Mouse (Mus musculus) spleen, adult 18-20 months (tissue): Measurements from ENCODE around the gene Ccdc141.
"Not testable (repeated sequence)": the region's sequence is repeated elsewhere in the genome, so short reads cannot be mapped to it uniquely, and the experiment has no call there.

Source experiments
- DNase-seq, 2 experiments: peaks; one replicate each; pipeline ENCODE4 v3.0.0; 2022; ENCODE audit warnings: mixed read lengths in 2 of 2

The Ccdc141 gene

GRCm38 (mm10) chr2:77042912-77043311 is 127.5 kb downstream of the Ccdc141 start:
- DNase-seq: no peak

- no peak for DNase-seq
These were observed 130.8 kb downstream of the Ccdc141 start for GRCm38 (mm10) chr2:77039683-77040082.

GRCm38 (mm10) chr2:77039281-77039680 is 131.2 kb downstream of the Ccdc141 start:
- no peak for DNase-seq

- no peak for DNase-seq
These were observed 133.2 kb downstream of the Ccdc141 start for GRCm38 (mm10) chr2:77037211-77037610.

- no peak for DNase-seq
These were observed 136.3 kb downstream of the Ccdc141 start for GRCm38 (mm10) chr2:77034112-77034511.

- DNase-seq: no peak
These were observed 136.9 kb downstream of the Ccdc141 start for GRCm38 (mm10) chr2:77033322-77034060.

GRCm38 (mm10) chr2:77020649-77021048 is 149.8 kb downstream of the Ccdc141 start:
- DNase-seq: no peak

- no peak for DNase-seq
These were observed 152.7 kb downstream of the Ccdc141 start for GRCm38 (mm10) chr2:77017735-77018134.

- DNase-seq: not testable (repeated sequence)
These were observed 157.0 kb downstream of the Ccdc141 start for GRCm38 (mm10) chr2:77013449-77013848.

GRCm38 (mm10) chr2:77011981-77012380 is 158.5 kb downstream of the Ccdc141 start:
- DNase-seq: no peak

GRCm38 (mm10) chr2:77007015-77007414 is 163.4 kb downstream of the Ccdc141 start:
- no peak for DNase-seq

GRCm38 (mm10) chr2:77003148-77003547 is 167.3 kb downstream of the Ccdc141 start:
- no peak for DNase-seq

- DNase-seq: no peak
These were observed 172.1 kb downstream of the Ccdc141 start for GRCm38 (mm10) chr2:76998351-76998750.

GRCm38 (mm10) chr2:76992493-76993201 is 177.8 kb downstream of the Ccdc141 start:
- DNase-seq: no peak

- DNase-seq: no peak
These were observed 183.1 kb downstream of the Ccdc141 start for GRCm38 (mm10) chr2:76987317-76987716.

- no peak for DNase-seq
These were observed 186.1 kb downstream of the Ccdc141 start for GRCm38 (mm10) chr2:76984384-76984783.

- no peak for DNase-seq
These were observed 186.8 kb downstream of the Ccdc141 start for GRCm38 (mm10) chr2:76983601-76984000.

- DNase-seq: no peak
These were observed 187.9 kb downstream of the Ccdc141 start, which contains the start of gene Ttn for GRCm38 (mm10) chr2:76982391-76983145. Ttn (minus strand) TSS chr2:76982547.

GRCm38 (mm10) chr2:76981717-76982116 is 188.7 kb downstream of the Ccdc141 start:
- DNase-seq: no peak

- DNase-seq: peak in 1 of 2 experiments; percentile 3
These were observed 190.3 kb downstream of the Ccdc141 start for GRCm38 (mm10) chr2:76980146-76980545.

GRCm38 (mm10) chr2:76977650-76978049 is 192.8 kb downstream of the Ccdc141 start:
- no peak for DNase-seq

GRCm38 (mm10) chr2:76972051-76972450 is 198.4 kb downstream of the Ccdc141 start:
- DNase-seq: no peak

GRCm38 (mm10) chr2:76971069-76971468 is 199.4 kb downstream of the Ccdc141 start:
- no peak for DNase-seq
